Mouse (Mus musculus) ovary, adult 18-20 months (tissue): Measurements from ENCODE around the gene Ano1.
A peak's percentile ranks its signal among the peaks of the same experiment; 100 is the strongest.

Source experiments
- DNase-seq: peaks from one replicate; pipeline ENCODE4 v3.0.0; 2022; ENCODE audit warnings: low spot score, mixed read lengths

The Ano1 gene

GRCm38 (mm10) chr7:144751833-144752232, at the start of gene Ano1:
Gene Ano1 (minus strand): TSS chr7:144751974.
- no peak for DNase-seq

GRCm38 (mm10) chr7:144798471-144798870, 46.7 kb upstream of the Ano1 start:
- no peak for DNase-seq

GRCm38 (mm10) chr7:144796986-144797735, 45.4 kb upstream of the Ano1 start:
- no peak for DNase-seq

GRCm38 (mm10) chr7:144795976-144796474, 44.3 kb upstream of the Ano1 start:
- no peak for DNase-seq

GRCm38 (mm10) chr7:144793296-144793695, 41.5 kb upstream of the Ano1 start:
- DNase-seq: no peak

- DNase-seq: no peak
Observed at GRCm38 (mm10) chr7:144791426-144791825, 39.7 kb upstream of the Ano1 start.

GRCm38 (mm10) chr7:144789601-144790556, 38.1 kb upstream of the Ano1 start:
- no peak for DNase-seq

GRCm38 (mm10) chr7:144788631-144789030, 36.9 kb upstream of the Ano1 start:
- DNase-seq: no peak

GRCm38 (mm10) chr7:144787501-144787900, 35.7 kb upstream of the Ano1 start:
- DNase-seq: no peak

GRCm38 (mm10) chr7:144786571-144786970, 34.8 kb upstream of the Ano1 start:
- no peak for DNase-seq

- no peak for DNase-seq
Observed at GRCm38 (mm10) chr7:144784176-144784575, 32.4 kb upstream of the Ano1 start.

GRCm38 (mm10) chr7:144782402-144782801, 30.6 kb upstream of the Ano1 start:
- DNase-seq: no peak

GRCm38 (mm10) chr7:144781337-144781736, 29.6 kb upstream of the Ano1 start:
- no peak for DNase-seq

GRCm38 (mm10) chr7:144780190-144780589, 28.4 kb upstream of the Ano1 start:
- DNase-seq: no peak

GRCm38 (mm10) chr7:144779691-144780090, 27.9 kb upstream of the Ano1 start:
- no peak for DNase-seq

- DNase-seq: no peak
Observed at GRCm38 (mm10) chr7:144777805-144778204, 26.0 kb upstream of the Ano1 start.

- DNase-seq: peak; percentile 69
Observed at GRCm38 (mm10) chr7:144775804-144776447, 24.2 kb upstream of the Ano1 start.

GRCm38 (mm10) chr7:144775214-144775613, 23.4 kb upstream of the Ano1 start:
- no peak for DNase-seq

GRCm38 (mm10) chr7:144774283-144774682, 22.5 kb upstream of the Ano1 start:
- no peak for DNase-seq

GRCm38 (mm10) chr7:144770116-144770515, 18.3 kb upstream of the Ano1 start:
- no peak for DNase-seq

- DNase-seq: no peak
Observed at GRCm38 (mm10) chr7:144769434-144770080, 17.8 kb upstream of the Ano1 start.

GRCm38 (mm10) chr7:144768845-144769244, 17.1 kb upstream of the Ano1 start:
- no peak for DNase-seq
